Mouse (Mus musculus) layer of hippocampus, postnatal 10 days (tissue): ENCODE results near the gene Olfr462. TPM values are rescaled to one million over a fixed set of nuclear protein-coding genes. Genes with fewer than 3 reads are reported as not detected.

Source experiments
- DNase-seq, 2 experiments: peaks; one replicate each; pipeline ENCODE4 v3.0.0; 2021; ENCODE audit warnings: low spot score in 2 of 2
- long read RNA-seq: library from polyadenylated mRNA; stranded (forward); transcript quantifications from one replicate; pipeline ENCODE4 v2.0.0, GENCODE M21; 2023
- total RNA-seq, 2 experiments: library from RNA; stranded (reverse); gene quantifications; 2 replicates each; pipeline ENCODE4 v1.2.3; 2021

Gene Olfr462
- total RNA-seq, result not detected
- long read RNA-seq, result 0 reads

DNA sequence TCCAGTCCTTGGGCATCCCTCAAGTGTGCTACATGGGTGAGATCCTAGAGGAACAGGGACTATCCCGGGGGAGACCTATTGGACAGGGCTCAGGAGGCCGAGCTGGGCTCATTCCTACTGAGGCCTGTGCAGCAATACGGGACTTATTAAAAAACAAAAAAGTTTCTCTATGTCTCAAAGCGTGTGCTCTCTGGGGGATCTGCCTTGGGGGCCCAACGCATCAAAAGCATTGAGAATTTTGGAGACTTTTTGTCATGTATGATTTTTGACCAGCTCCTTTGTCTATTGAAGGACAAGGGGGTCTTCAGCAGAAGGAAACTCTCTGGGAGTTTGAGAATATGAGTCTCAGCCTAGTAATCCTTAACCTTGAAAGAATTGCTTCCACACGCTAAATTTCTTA lies at the start of gene Olfr462:
Gene Olfr462 (minus strand): TSS at position 101 of the 400 bp plus-strand sequence.
- no peak for DNase-seq

DNA sequence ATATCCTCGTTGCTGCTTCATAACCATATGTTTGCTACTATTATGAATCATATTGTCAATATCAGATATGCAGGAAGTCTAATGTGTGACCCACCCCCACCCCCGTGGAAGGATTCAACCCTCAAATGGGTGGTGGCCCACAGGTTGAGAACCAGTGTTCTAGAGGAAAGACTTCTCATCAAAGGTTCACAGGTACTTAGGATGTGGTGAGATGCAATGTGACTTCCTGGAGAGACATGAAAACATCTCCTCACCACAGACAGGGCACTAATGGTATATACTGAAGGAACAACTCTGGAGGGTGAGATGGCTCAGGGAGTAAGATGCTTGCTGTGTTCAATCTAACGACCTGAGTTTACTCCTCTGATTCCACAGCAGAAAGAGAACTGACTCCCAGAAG lies 43.4 kb upstream of the Olfr462 start:
- DNase-seq, result no peak

DNA sequence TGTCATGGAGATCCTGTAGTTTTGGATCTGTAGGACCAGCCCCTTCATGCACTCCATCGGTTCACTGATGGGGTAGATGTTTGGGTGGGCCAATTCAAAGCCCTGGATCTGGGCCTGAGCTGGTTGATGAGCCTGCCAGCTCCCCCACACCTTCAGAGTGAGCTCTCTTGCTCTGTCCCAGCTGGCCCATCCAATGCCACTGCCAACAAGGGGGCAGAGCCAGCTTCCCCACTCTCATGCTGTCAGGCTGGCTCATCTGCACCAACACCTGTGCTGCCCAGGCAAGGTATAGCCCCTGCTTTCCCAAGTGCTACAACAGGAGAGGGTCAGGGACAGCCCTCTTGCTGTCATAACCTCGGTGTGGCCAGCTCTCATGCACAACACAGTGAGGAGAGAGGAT lies 41.7 kb upstream of the Olfr462 start:
- DNase-seq, result peak in 1 of 2 experiments; percentile 5

DNA sequence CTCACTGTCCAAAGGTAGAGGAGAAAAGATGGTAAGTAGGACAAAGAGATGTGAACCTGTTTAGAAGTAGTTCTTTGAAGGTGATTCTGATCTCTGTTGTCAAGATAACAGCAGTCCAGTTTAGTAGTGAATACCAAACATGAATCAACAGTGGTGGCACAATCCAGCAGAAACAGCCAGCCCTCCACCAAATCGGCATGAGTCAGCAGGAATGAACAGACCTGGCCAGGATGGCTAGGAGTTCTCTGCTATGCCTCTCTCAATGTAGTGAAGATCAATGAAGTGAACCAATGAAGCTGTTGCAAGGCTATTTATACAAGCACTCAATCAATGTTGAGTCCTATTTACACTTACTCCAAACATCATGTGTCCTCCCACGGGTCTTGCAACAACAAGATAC lies 38.3 kb upstream of the Olfr462 start:
- no peak for DNase-seq

DNA sequence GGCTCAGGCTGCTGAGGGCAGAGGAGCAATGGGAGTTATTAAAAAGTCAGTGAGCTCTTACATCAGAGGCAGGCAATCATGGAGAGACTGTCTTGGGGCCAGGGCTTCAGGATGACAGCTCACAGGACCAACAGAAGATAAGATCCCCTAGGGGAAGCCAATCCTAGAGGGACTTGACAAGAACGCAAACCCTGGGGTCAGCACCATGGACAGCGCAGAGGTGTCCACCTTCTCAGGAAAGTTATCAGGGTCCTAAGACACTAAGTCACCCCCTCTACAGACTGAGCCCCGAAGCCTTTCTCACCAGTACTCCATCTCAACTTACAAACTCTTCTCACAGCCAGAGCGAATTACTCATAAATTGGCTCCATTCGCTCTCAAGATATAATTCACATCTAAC lies 28.9 kb upstream of the Olfr462 start, which contains the start of gene Olfr464:
Gene Olfr464 (minus strand): TSS at position 2 of the 400 bp plus-strand sequence.
- no peak for DNase-seq

DNA sequence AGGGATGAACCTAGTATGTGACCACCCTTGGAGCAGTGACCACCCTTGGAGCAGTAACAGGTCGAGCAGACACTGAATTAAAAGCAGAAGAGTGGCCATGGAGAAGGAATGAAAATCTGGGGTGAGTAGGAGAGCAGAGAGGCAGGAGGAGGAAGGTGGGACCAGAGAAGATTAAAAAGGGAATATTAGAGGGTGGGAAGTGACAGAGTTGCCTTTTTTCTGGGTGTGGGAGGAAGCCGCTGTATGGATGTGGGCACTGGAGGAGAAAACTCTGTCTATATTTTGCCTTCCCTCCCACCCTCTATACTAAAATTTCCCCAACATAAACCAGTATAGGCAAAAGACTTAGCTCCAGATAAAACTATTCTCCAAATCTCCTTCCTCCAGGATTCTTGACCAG lies 28.2 kb upstream of the Olfr462 start:
- DNase-seq, result no peak

DNA sequence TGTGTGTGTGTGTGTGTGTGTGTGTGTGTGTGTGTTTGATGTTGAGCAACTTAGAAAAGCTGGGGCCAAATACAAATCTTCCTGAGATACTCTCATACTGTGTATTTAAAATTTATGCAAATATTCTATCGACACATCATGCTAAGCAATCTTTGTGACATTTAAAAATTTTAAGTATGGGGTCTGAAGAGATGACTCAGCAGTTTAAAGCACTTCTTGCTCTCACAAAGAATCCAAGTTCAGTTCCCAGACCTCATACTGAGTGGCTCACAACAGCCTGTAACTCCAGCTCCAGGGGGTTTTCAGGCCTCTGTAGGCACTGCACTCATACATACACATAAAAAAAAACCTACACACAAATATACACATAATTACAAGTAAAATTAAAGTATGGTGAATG lies 23.9 kb upstream of the Olfr462 start:
- no peak for DNase-seq

DNA sequence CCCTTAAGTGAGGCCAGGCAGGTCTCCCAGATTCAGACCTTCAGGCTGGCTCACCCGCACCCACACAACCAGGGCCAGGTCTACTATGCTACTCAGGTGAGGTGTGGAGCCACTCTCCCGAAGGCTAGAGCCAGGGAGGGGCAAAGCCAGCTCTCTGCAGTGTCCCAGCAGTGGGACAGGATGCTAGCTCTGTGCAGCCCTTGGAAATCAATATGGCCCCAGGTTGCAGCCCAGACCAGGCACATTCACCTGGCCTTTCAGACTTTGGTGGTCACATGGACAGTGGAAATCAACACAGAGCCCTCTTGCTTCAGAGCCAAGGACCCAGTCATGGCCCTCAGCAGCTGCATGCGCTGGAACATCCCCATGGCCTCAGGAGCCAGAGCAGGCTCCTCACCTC lies 12.3 kb upstream of the Olfr462 start:
- no peak for DNase-seq

DNA sequence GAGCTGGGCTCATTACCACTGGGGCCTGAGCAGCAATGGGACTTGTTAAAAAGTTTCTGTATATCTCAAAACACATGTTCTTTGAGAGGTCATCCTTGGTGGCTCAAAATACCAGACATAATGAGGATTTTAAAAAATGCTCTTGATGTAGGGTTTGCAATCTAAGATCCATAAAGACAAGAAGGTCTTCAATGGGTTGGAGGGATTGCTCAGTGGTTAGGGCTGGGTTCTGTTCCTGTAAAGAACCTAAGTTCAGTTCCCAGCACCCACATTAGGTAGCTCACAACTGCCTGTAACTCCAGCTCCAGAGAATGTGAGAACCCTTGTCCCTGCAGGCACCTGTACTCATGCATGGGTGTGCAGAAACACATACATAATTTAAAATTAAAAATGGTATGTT lies 5.2 kb upstream of the Olfr462 start, which contains the start of gene Olfr463:
Gene Olfr463 (minus strand): TSS at position 101 of the 400 bp plus-strand sequence.
- no peak for DNase-seq

DNA sequence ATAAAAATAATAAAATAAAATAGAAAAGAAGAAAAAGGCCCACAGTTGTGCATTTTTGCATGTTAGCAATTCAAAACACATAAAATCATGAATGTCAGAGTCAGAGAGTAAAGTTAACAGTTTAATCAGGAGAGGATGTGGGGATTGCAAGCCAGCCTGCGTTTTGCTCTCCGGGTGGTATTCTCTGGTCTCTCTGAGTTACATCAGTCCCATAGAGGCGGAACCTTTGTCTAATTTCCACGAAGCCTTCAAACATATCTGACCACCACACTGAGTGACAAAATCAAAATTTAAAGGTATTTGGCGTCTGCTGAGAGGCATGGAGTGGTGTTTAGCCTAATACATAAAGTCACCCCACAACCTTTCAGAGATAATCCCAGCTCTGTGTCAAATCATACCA lies 7.2 kb downstream of the Olfr462 start:
- no peak for DNase-seq

DNA sequence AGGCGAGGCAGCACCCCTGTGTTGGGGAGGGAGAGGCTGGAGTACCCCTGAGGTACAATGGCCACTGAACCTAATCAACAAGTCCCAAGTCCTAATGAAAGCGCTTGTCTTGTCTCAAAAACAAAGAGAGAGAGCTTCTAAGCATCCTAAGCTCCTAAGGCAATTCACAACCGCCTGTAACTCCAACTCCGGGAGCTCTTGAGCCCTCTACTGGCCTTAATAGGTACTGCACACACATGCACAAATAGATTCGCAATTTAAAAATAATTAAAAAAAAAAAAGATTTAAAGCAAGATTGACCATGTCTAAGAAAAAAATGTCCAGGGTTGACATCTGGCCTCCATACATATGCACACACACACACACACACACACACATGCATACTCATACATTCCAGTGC lies 8.6 kb downstream of the Olfr462 start:
- no peak for DNase-seq

DNA sequence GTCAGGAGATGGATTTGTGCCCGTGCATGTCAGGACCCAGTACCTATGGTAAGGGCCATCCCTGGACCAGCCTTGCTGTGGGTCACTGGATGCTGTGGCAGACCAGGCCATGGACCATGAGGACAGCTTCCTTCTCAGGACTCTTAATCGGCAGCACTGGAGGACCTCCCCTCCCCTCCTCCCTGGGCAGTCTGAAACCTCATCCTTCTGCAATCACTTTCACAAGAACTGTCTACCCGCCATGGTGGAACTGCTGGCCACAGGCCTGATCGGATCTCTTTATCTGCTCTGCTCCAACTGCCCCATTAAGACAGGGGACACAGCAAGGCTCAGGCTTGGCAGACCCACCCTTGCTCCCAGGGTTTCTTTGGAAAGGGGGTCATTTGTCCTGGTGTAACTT lies 10.4 kb downstream of the Olfr462 start:
- DNase-seq, result no peak

DNA sequence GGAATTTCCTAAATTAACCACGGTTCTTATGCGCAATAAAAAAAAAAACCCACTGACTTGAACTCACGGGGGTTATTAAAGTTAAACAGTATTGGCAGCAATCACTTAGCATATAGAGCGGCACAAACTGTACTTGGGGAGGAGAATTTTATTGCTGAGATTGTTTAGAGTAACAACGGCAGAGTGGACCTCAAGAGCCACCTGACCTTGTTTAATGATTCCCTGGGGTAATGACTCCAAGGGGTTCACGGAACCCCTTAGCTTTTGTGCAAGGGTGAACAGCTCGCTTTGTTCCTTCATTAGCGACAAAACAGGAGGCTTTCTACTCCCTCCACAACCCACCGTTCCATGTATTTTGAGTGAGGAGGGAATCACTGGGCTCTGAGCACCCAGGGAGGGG lies 12.2 kb downstream of the Olfr462 start:
- DNase-seq, result no peak

DNA sequence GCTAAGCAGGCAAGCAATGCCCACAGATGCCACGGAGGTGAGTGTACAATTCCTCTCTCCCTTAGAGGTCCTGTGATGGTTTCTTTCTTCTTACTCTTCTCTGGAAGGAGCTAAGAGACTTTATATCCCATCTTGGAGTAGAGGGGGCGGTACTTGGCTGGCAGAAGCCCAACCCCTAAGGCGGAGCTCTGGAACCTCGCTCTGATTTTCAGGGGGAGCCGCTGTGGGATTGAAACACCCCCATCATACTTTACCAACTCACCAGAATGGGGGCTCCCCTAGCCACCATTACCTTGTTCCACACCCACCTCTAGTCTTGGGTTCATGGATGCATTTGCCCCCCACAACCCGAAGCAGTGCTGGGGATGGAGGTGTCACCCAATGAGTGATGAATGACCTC lies 16.6 kb downstream of the Olfr462 start, which contains the start of gene Epx:
Gene Epx (minus strand): TSS at position 101 of the 400 bp plus-strand sequence.
- DNase-seq, result no peak

DNA sequence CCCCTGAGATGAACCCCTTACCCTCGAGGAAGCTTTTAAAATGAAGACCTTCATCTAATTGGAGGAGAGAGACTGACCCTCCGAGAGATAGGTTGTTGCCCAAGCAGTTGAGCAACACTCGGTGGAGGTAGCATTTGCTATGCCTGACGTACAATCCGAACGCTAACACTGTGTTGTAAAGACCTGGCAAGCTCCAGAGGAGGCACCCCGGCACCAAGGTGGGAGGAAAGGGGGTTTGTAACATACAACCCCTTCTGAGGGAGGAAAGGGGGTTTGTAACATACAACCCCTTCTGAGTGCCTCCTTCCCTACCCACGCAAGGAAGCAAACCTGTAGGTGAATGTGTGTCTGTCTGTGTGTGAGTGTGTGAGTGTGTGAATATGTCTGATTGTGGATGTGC lies 20.3 kb downstream of the Olfr462 start:
- DNase-seq, result no peak

DNA sequence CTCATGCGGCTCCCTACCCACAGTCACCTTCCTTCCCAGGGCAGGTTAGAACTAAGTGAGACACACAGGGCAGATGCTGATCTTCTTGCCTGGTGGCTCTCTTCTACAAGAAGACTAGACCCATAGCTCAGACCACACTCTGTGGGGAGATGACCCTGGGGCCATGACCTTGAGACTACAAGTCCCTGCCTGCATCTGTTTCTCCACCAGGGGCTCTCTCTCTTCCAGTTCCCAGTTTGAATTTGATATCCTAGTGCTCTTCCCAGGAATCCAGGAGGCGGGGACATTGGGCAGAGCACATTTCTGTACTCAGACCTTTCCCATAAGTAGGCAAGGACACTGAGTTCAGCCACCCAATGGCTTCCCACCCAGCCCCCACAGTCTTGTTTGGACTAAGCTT lies 22.0 kb downstream of the Olfr462 start:
- DNase-seq, result no peak

DNA sequence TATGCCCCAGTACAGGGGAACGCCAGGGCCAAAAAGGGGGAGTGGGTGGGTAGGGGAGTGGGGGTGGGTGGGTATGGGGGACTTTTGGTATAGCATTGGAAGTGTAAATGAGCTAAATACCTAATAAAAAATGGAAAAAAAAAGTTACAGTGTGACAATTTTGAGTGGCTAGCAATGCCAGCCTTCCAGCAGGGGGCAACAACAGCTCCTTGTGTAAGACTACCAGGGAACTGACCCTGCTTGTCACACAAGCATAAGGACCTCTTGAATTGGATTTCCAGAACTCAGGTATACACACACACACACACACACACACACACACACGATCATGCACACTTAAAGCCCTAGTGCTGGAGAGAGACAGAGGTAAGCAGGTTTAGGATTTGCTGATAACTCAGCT lies 25.2 kb downstream of the Olfr462 start:
- DNase-seq, result peak; percentile 23 to 24

DNA sequence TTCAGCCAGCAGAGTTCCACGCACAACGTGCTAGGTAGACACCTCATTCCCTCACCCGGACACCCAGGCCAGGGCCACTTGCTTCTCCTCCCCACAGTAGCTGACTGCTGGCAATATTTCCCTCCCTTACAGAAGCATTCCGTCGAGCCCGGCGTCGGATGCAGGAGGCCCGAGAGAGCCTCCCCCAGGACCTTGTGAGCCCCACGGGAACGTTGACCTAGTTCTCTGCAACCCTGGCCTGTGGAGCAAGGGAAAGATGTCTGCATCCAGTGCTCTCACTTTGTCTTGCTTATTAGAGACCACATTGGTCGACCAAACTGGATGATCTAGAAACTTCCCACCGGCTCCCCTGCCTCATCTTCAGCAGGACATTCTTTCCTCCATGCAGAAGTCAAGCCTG lies 29.3 kb downstream of the Olfr462 start:
- no peak for DNase-seq

DNA sequence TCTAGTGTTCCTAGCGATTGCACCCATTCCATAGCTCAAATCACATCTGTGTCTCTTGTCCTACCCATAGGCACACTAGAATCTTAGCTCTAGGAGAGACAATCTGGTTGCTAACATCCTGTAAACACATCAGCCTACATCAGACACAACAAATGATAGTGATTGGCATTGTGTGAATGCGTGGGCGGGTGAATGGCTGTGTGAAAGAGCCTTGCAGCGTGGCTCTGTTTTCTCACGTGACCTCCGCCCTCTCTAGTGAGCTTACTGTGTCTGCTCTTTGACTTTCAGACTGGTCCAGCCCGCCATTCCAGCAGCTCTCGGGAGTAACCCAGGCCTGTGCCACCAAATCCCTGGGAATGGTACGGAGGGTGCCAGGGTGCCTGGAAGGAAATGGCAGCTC lies 31.6 kb downstream of the Olfr462 start:
- no peak for DNase-seq

DNA sequence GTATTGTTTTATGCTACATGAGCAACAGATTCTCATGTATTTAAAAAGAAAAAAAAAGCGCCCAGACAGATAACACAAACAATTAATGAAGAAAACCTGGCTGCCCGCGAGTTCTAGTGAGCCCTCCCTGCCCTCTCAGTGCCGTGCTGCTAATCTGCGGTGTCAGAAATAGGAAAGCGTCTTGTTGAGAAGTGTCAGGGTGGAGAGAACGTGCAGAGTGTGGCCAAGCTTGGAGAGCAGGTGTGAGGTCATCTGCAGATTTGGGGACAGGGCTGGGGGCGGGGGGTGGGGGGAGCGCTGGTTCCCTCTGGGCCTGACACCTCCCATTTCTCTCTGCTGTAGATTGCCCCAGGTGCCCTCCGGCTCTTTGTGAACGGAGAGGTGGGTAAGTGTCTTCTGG lies 32.8 kb downstream of the Olfr462 start:
- DNase-seq, result no peak

DNA sequence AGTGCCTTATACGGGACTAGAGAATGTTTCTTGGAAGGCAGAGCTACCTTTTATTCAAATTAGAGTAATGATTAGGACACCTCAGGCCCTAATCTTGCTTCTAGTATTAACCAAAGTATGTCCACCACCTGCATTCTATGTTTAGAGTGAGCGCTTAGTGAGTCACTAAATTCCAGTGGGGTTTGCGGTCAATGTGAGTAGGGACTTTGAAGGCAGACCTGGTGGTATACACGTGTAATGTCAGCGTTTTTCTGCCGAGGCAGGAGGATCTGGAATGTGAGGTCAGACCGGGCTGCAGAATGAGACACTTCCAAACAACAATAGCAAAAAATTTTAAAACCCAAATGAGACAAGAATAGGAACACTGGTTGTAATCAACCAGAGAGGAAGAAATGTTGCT lies 37.5 kb downstream of the Olfr462 start:
- no peak for DNase-seq

DNA sequence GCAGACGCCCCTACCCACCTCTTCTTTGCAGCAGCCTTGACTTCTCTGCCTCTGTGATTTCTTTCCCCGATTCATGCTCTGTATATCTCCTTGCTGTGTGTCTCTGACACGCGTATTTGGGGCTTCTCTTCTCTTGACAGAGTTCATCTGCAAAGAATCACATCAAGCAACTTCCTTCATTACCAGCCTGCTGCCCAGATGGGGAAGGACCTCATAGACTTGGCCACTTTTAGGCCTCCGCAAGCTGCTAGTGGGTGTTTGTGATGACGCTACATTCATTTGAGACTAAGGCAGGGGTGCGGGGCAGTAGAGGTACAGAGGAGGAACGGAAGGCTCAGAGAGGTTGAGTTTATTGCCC lies 38.5 kb downstream of the Olfr462 start:
- peak; percentile 41 for DNase-seq

DNA sequence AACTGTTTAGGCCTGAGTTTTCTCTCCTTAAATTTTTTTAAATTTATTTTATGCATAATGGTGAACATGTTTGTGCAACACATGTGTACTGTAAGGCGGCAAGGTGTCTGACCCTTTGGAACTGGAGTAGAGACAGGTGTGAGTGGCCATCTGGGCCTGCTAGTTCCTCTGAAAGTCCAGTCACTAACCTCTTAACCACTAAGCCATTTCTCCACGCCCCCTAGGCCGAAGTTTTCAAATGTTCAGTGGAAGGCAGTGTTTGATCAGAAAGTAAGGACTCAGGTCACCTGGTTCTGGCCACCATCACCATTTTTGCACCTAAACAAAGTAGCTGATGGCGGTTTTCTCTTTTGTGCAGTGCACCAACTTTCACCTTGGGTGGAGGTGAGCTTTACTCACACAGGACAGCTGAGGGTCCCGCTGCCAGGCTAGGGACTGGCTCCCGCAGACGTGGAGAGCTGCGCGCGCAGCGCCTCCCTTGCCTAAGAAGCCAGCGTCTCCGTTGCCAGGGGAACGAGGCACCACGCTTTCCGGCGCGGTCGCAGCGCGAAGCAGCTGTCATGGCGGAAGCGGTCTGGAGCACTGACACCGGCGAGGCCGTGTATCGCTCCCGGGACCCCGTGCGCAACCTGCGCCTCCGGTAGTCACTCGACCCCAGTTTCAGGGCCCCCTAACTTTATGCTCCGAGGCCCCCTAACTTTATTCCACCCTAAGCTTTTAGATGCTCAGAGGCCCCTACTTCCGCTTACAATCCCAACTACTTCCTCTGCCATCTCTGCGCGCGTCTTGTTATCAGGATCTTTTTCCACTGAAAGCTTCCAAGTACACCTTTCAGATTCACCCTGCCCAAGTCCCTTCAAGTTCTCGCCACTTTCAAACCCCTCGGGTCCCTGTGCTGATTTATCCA lies 39.1 kb downstream of the Olfr462 start, which contains the start of gene Mks1:
Gene Mks1 (plus strand): TSS at position 526 of the 907 bp plus-strand sequence.
- peak; percentile 89 to 92 for DNase-seq
